Mouse (Mus musculus): ENCODE data around the gene Hist1h2br. TPM values are rescaled to one million over a fixed set of nuclear protein-coding genes. Genes with fewer than 3 reads are reported as not detected.
A peak's percentile ranks its signal among the peaks of the same experiment; 100 is the strongest.
"Not testable (repeated sequence)": the region's sequence is repeated elsewhere in the genome, so short reads cannot be mapped to it uniquely, and the experiment has no call there.

The Hist1h2br gene
- polyA plus RNA-seq, 1 experiment from 2014 or later, result 15.6 TPM

DNA sequence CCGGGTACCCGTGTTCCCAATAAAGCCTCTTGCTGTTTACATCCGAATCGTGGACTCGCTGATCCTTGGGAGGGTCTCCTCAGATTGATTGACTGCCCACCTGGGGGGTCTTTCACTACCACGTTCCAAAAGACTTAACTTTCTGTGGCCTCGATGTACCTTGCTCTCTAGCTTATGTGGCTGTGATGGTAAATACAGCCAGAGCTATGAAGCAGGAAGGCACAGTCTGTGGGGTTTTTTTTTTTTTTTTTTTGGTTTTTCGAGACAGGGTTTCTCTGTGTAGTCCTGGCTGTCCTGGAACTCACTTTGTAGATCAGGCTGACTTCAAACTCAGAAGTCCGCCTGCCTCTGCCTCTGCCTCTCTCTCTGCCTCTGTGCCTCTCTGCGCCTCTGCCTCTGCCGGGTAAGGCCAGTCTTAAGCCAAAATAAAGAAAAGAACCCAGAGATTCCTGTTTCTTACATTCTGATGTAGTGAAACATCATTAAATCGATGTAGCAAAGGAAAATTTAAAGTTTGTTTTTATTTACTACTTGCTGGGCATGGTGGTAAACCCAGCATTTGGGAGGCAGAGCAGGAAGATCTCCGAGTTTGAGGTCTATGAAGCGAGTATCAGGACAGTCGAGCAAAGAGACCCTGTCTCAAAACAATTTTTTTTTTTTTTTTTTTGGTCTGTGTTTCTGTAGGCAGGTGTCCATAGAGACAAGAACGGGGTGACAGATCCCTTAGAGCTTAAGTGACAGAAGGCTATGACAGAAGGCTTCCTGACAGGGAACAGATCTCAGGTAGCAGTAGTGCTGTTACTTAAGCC lies 13.3 kb upstream of the Hist1h2br start:
- not testable (repeated sequence) for H3K9ac ChIP-seq (replicated peaks); H3K27ac ChIP-seq (ENCODE audit: low read depth); H3K4me1 ChIP-seq (ENCODE audit: insufficient read depth); H3K36me3 ChIP-seq (replicated peaks; ENCODE audit: insufficient read depth, low read length); H3K4me3 ChIP-seq (ENCODE audit: low read depth, low read length); H3K9me3 ChIP-seq (ENCODE audit: low read length); H3K27me3 ChIP-seq (ENCODE audit: insufficient read depth, low read length); ATAC-seq; H3K4me2 ChIP-seq (ENCODE audit: low read depth, low read length); DNase-seq
- 68% methylated on average over 6 of the region's 16 CpGs for WGBS (ENCODE audit: insufficient replicate concordance)

- Histone ChIP-seq H3K4me1 (ENCODE audit: insufficient read depth) (no peaks in the 10 kb centered on the region), H3K4me2 (ENCODE audit: low read depth, low read length) (no peak overlapping the region), H3K27me3 (ENCODE audit: insufficient read depth, low read length) (no peaks in the 10 kb centered on the region), H3K4me3 (ENCODE audit: low read depth, low read length) (no peak overlapping the region), H3K9ac (replicated peaks) (no peak overlapping the region), H3K27ac (ENCODE audit: low read depth) (no peak overlapping the region), H3K9me3 (ENCODE audit: low read length) (no peaks in the 10 kb centered on the region), H3K36me3 (replicated peaks; ENCODE audit: insufficient read depth, low read length) (no peaks in the 10 kb centered on the region)
- no peak for TF ChIP-seq CTCF (IDR thresholded peaks at IDR 0.05; ENCODE audit: low read depth)
- no peak for TF ChIP-seq EP300 (IDR thresholded peaks at IDR 0.05; ENCODE audit: low read depth)
- ATAC-seq (no peak), DNase-seq (no peak)
- 81% methylated on average over 3 of the region's 3 CpGs for WGBS (ENCODE audit: insufficient replicate concordance)
Measured at GRCm38 (mm10) chr13:21828511-21828910, 5.0 kb upstream of the Hist1h2br start.

- no peak for ATAC-seq
- no peak overlapping the region for H3K4me3 ChIP-seq (ENCODE audit: low read depth, low read length)
- H3K4me1 ChIP-seq (ENCODE audit: insufficient read depth), result no peaks in the 10 kb centered on the region
- peak overlapping the region; percentile 2; the same call in 1 of the 2 replicates for H3K4me2 ChIP-seq (ENCODE audit: low read depth, low read length)
- H3K27me3 ChIP-seq (ENCODE audit: insufficient read depth, low read length), result no peaks in the 10 kb centered on the region
- WGBS (ENCODE audit: insufficient replicate concordance), result 87% methylated on average over 10 of the region's 10 CpGs
- no peaks in the 10 kb centered on the region for H3K9me3 ChIP-seq (ENCODE audit: low read length)
- TF ChIP-seq EP300 (IDR thresholded peaks at IDR 0.05; ENCODE audit: low read depth) (no peak), CTCF (IDR thresholded peaks at IDR 0.05; ENCODE audit: low read depth) (no peak)
- peak overlapping the region; percentile 48; the same call in 1 of the 2 replicates for H3K9ac ChIP-seq (replicated peaks)
- DNase-seq, result no peak
- no peaks in the 10 kb centered on the region for H3K36me3 ChIP-seq (replicated peaks; ENCODE audit: insufficient read depth, low read length)
- peak overlapping the region; percentile 66 for H3K27ac ChIP-seq (ENCODE audit: low read depth)
Measured at GRCm38 (mm10) chr13:21830344-21830743, 3.2 kb upstream of the Hist1h2br start.

DNA sequence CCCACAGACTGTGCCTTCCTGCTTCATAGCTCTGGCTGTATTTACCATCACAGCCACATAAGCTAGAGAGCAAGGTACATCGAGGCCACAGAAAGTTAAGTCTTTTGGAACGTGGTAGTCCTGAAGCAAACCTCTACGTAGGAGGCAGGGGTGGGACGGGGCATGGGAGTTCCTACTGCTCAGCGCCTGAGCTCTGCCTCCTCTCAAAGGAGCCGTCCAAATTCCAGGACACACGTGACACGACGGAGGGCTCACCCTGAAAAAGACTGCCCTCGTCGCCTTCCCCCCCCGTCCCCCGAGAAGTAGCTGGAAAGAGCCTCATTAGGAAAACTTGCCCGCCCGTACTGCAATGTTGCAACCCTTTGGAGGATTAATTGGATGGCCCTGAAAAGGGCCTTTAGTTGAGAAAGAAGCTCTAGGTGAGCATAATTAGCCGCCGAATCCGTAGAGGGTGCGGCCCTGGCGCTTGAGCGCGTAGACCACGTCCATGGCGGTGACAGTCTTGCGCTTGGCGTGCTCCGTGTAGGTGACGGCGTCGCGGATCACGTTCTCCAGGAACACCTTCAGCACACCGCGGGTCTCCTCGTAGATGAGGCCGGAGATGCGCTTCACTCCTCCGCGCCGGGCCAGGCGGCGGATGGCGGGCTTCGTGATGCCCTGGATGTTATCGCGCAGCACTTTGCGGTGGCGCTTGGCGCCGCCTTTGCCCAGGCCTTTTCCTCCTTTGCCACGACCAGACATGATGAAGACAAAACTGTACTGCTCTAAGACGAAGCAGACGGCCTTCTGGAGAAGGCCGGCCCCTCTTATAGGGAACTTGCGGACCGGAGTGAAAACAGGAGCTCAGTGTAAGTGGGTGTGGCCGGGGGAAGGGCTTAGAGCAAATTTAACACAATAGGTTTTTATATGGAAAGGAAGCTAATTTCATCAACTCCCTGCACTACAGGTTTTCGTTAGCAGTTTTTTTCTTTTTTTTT lies 1.8 kb upstream of the Hist1h2br start, which contains the start of gene Hist1h4n:
Gene Hist1h4n, minus strand, starts transcription at position 779 of the 977 bp plus-strand sequence.
- Histone ChIP-seq H3K4me2 (ENCODE audit: low read depth, low read length) (peak within 1 kb of the TSS; percentile 26; the same call in 1 of the 2 replicates), H3K27ac (ENCODE audit: low read depth) (peak within 1 kb of the TSS; percentile 70)
- ATAC-seq, result peak; percentile 69

GRCm38 (mm10) chr13:21840508-21840907 lies 7.0 kb downstream of the Hist1h2br start:
- H3K9me3 ChIP-seq (ENCODE audit: low read length); H3K36me3 ChIP-seq (replicated peaks; ENCODE audit: insufficient read depth, low read length); H3K27me3 ChIP-seq (ENCODE audit: insufficient read depth, low read length); H3K27ac ChIP-seq (ENCODE audit: low read depth); H3K4me1 ChIP-seq (ENCODE audit: insufficient read depth); DNase-seq; H3K4me2 ChIP-seq (ENCODE audit: low read depth, low read length); H3K4me3 ChIP-seq (ENCODE audit: low read depth, low read length); H3K9ac ChIP-seq (replicated peaks): not testable (repeated sequence)
- WGBS (ENCODE audit: insufficient replicate concordance), result no CpG with 5 or more reads among the region's 4 CpGs
- peak; percentile 82 for ATAC-seq

More for the DNA sequence above, 1.8 kb upstream of the Hist1h2br start, which contains the start of gene Hist1h4n:
- H3K27me3 ChIP-seq (ENCODE audit: insufficient read depth, low read length); H3K4me3 ChIP-seq (ENCODE audit: low read depth, low read length); DNase-seq; H3K9me3 ChIP-seq (ENCODE audit: low read length); H3K4me1 ChIP-seq (ENCODE audit: insufficient read depth); H3K36me3 ChIP-seq (replicated peaks; ENCODE audit: insufficient read depth, low read length); H3K9ac ChIP-seq (replicated peaks): not testable (repeated sequence)
- 0% methylated on average over 15 of the region's 58 CpGs for WGBS (ENCODE audit: insufficient replicate concordance)

DNA sequence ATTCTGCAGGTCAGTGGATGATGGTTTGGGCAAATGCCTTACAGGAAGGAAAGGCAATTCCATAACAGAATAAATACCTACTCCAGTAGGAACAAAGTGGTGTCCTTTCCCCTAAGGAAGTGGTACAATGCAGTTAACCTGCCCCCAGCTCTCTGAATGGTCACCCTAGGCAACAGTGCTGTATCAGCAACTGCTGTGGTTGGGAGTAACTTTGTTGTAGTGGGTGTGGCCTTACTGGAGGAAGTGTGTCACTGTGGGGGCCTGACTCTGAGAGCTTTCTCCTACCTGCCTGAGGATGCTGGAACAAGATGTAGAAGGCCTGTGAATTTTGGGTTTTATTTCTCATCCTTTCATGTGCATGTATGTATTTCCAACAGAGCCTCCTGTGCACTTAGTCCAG lies 12.8 kb downstream of the Hist1h2br start:
- H3K9me3 ChIP-seq (ENCODE audit: low read length); H3K4me3 ChIP-seq (ENCODE audit: low read depth, low read length); H3K27ac ChIP-seq (ENCODE audit: low read depth); H3K4me1 ChIP-seq (ENCODE audit: insufficient read depth); H3K36me3 ChIP-seq (replicated peaks; ENCODE audit: insufficient read depth, low read length); H3K27me3 ChIP-seq (ENCODE audit: insufficient read depth, low read length); H3K4me2 ChIP-seq (ENCODE audit: low read depth, low read length); ATAC-seq; H3K9ac ChIP-seq (replicated peaks); DNase-seq: not testable (repeated sequence)

Measured in liver, postnatal 0 days (tissue).